Mouse (Mus musculus): ENCODE data around the gene Fcna. TPM values are rescaled to one million over a fixed set of nuclear protein-coding genes. Genes with fewer than 3 reads are reported as not detected.
A peak's percentile ranks its signal among the peaks of the same experiment; 100 is the strongest.

Gene Fcna
- polyA plus RNA-seq, 1 experiment from 2014 or later = 2.2 TPM

DNA sequence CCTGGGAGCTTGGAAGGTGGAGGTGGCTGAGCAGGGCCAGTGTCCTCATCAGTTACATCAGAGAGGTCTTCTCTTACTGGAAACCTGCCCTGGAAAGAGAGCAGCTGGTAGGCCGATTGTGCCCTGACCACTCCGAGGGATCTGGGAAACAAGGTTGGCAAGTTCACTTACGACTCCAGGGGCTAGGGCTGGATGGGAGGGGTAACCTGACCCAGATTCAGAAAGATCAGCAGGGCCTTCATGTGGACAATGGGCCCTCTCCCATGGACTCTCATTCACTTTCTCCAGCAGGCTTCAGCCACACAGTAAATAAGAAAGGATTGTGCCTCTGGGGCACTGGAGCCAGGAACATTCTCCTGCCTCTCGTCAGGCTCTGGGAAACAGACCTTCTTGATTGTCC lies 43.0 kb downstream of the Fcna start:
- no peak for DNase-seq (ENCODE audit: low spot score)
- ATAC-seq (replicated peaks; ENCODE audit: low FRiP score, low read depth) = no peak
- WGBS = 73% methylated on average over 4 of the region's 4 CpGs

DNA sequence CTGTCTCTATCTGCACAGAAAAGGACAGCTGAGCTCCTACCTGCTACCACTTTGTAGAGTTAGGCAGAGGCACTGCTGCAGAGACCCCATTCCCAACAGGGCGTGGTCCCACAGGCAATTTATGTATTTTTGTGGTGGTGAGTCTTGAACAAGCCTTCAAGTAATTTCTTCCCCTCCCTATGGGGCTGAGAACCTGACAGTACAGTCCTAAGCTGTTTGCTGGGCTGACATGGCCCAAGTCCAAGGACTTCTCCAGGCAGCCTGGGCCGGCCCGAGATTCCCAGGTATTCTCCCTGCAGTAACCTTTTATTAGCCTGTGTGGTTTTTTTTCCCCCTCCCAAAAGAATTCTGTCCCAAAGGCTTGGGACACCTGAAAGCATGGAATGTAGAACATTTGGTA lies 43.7 kb downstream of the Fcna start:
- Histone ChIP-seq H3K4me2 (ENCODE audit: low read length) (no peak overlapping the region), H3K9ac (ENCODE audit: low read depth, low read length) (no peak overlapping the region), H3K4me3 (replicated peaks; ENCODE audit: low read depth, low read length) (no peak overlapping the region), H3K27me3 (ENCODE audit: insufficient read depth, low read length) (peaks cover 21% of the 10 kb centered on the region; the same call in 1 of the 2 replicates), H3K27ac (no peak overlapping the region), H3K4me1 (replicated peaks; ENCODE audit: insufficient read depth, low read length) (peaks cover 18% of the 10 kb centered on the region), H3K9me3 (replicated peaks; ENCODE audit: low read length) (no peaks in the 10 kb centered on the region), H3K36me3 (ENCODE audit: insufficient read depth, low read length) (peaks cover 37% of the 10 kb centered on the region)
- TF ChIP-seq CTCF (IDR thresholded peaks at IDR 0.05; ENCODE audit: low read depth) = no peak
- no peak for DNase-seq (ENCODE audit: low spot score)
- no peak for ATAC-seq (replicated peaks; ENCODE audit: low FRiP score, low read depth)
- 83% methylated on average over 3 of the region's 3 CpGs for WGBS

More for the DNA sequence above, 43.0 kb downstream of the Fcna start:
- Histone ChIP-seq H3K4me3 (replicated peaks; ENCODE audit: low read depth, low read length) (no peak overlapping the region), H3K4me1 (replicated peaks; ENCODE audit: insufficient read depth, low read length) (peaks cover 11% of the 10 kb centered on the region), H3K9me3 (replicated peaks; ENCODE audit: low read length) (no peaks in the 10 kb centered on the region), H3K27ac (no peak overlapping the region), H3K9ac (ENCODE audit: low read depth, low read length) (no peak overlapping the region), H3K27me3 (ENCODE audit: insufficient read depth, low read length) (peaks cover 14% of the 10 kb centered on the region; the same call in 1 of the 2 replicates), H3K36me3 (ENCODE audit: insufficient read depth, low read length) (peaks cover 37% of the 10 kb centered on the region), H3K4me2 (ENCODE audit: low read length) (no peak overlapping the region)
- TF ChIP-seq CTCF (IDR thresholded peaks at IDR 0.05; ENCODE audit: low read depth) = no peak

DNA sequence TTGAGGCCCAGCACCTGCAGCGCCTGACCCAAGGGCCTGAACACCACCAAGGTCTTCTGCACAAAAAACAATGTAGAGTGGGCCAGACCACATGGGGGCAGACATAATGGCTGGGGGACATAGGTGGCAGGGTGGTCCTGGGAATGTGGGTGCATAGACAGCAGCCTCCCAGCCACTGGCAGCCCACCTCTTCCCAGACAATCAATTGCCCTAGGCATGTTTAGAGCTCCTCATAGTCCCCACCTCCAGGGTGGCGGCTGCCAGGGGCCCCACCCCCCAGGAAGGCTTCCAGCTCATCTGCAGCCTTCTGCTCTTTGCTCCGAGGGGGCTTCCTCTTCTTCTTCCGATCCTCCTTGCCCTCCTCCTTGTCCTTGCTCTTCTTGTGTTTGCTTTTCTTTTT lies 44.3 kb downstream of the Fcna start:
- Histone ChIP-seq H3K27ac (no peak overlapping the region), H3K4me3 (replicated peaks; ENCODE audit: low read depth, low read length) (no peak overlapping the region), H3K9me3 (replicated peaks; ENCODE audit: low read length) (no peaks in the 10 kb centered on the region), H3K4me1 (replicated peaks; ENCODE audit: insufficient read depth, low read length) (peaks cover 23% of the 10 kb centered on the region), H3K9ac (ENCODE audit: low read depth, low read length) (no peak overlapping the region), H3K27me3 (ENCODE audit: insufficient read depth, low read length) (peaks cover 27% of the 10 kb centered on the region), H3K36me3 (ENCODE audit: insufficient read depth, low read length) (peaks cover 34% of the 10 kb centered on the region), H3K4me2 (ENCODE audit: low read length) (no peak overlapping the region)
- no peak for DNase-seq (ENCODE audit: low spot score)
- TF ChIP-seq CTCF (IDR thresholded peaks at IDR 0.05; ENCODE audit: low read depth) = no peak
- ATAC-seq (replicated peaks; ENCODE audit: low FRiP score, low read depth) = no peak
- WGBS = 61% methylated on average over 4 of the region's 4 CpGs

DNA sequence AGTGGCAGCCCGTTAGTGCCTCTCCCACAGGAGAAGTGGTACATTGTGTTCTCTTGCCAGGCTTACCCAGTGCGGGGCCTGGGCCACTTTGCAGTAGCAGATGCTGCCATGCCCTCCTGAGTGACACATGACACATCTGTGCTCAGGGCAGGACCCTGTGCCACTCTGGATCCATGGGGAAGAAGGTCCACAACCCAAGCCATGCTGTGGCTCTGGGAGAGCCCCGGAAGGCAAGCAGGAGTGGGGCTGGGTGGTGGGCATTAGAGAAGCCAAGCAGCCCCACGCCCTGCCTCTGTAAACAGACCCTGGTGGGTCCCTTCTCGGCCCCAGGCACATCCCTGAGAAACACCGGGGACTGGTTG lies 44.7 kb downstream of the Fcna start:
- no peak for TF ChIP-seq CTCF (IDR thresholded peaks at IDR 0.05; ENCODE audit: low read depth)
- H3K27me3 ChIP-seq (ENCODE audit: insufficient read depth, low read length) = peaks cover 31% of the 10 kb centered on the region
- H3K27ac ChIP-seq = no peak overlapping the region
- H3K36me3 ChIP-seq (ENCODE audit: insufficient read depth, low read length) = peaks cover 30% of the 10 kb centered on the region
- no peak for DNase-seq (ENCODE audit: low spot score)
- no peak overlapping the region for H3K4me3 ChIP-seq (replicated peaks; ENCODE audit: low read depth, low read length)
- H3K4me2 ChIP-seq (ENCODE audit: low read length) = no peak overlapping the region
- no peaks in the 10 kb centered on the region for H3K9me3 ChIP-seq (replicated peaks; ENCODE audit: low read length)
- peaks cover 28% of the 10 kb centered on the region for H3K4me1 ChIP-seq (replicated peaks; ENCODE audit: insufficient read depth, low read length)
- no peak for ATAC-seq (replicated peaks; ENCODE audit: low FRiP score, low read depth)
- no peak overlapping the region for H3K9ac ChIP-seq (ENCODE audit: low read depth, low read length)
- WGBS = 86% methylated on average over 6 of the region's 6 CpGs

DNA sequence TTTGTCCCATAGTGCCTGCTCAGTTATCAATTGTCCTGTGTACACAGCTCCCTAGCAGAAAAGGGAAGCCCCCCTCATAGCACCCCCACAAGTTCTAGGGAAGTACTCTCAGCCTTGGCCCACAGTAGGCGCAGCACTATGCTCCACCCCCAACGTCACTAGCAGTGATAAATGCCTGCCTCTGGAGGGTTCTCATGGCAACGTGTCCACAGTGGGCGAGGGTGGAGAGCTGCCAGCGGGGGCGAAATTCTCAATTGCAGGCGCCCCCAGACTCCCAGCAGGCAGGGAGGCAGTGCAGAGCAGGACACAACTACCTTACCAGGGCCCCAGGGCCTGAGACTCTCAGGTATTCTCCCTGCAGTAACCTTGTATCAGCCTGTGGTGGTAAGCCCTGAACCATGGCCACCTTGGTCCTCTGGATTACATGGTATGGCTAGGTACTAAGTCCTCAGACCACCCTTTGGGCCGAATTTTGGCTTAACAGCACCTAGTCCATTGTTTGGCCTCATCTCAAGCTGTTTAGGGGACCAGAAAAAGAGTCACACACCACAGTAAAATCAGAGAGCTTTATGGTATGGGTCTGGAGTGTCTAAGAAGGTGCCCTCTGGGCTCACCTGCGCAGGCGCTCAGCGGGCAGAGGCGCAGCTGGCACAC lies 45.2 kb downstream of the Fcna start:
- H3K4me3 ChIP-seq (replicated peaks; ENCODE audit: low read depth, low read length) = no peak overlapping the region
- no peak for ATAC-seq (replicated peaks; ENCODE audit: low FRiP score, low read depth)
- H3K4me1 ChIP-seq (replicated peaks; ENCODE audit: insufficient read depth, low read length) = peaks cover 33% of the 10 kb centered on the region
- TF ChIP-seq CTCF (IDR thresholded peaks at IDR 0.05; ENCODE audit: low read depth) = no peak
- no peak overlapping the region for H3K27ac ChIP-seq
- DNase-seq (ENCODE audit: low spot score) = peak; percentile 57
- H3K9me3 ChIP-seq (replicated peaks; ENCODE audit: low read length) = no peaks in the 10 kb centered on the region
- peaks cover 36% of the 10 kb centered on the region for H3K27me3 ChIP-seq (ENCODE audit: insufficient read depth, low read length)
- H3K9ac ChIP-seq (ENCODE audit: low read depth, low read length) = no peak overlapping the region
- peaks cover 27% of the 10 kb centered on the region for H3K36me3 ChIP-seq (ENCODE audit: insufficient read depth, low read length)
- H3K4me2 ChIP-seq (ENCODE audit: low read length) = no peak overlapping the region
- WGBS = 45% methylated on average over 12 of the region's 12 CpGs

DNA sequence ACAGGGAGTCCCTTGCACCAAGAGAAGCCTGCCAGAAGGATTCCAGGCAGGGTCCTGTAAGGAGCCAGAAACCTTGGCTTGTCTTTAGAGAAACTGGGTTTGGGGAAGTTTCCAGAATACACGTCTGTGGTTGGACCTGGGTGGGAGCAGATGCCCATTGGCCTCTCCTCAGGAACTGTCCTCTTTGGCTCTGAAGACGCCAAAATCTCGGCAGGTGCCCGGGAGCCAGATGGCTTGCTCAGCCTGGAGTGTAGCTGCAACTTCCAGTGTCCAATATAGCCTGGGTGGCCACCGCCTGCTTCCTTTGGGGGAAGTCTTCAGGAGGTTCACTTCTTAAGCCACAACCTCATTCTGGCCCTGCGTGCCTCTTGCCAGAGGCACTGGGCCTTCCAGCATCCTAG lies 45.9 kb downstream of the Fcna start:
- H3K27me3 ChIP-seq (ENCODE audit: insufficient read depth, low read length) = peaks cover 43% of the 10 kb centered on the region
- H3K4me1 ChIP-seq (replicated peaks; ENCODE audit: insufficient read depth, low read length) = peaks cover 39% of the 10 kb centered on the region
- no peak overlapping the region for H3K27ac ChIP-seq
- H3K9ac ChIP-seq (ENCODE audit: low read depth, low read length) = no peak overlapping the region
- 27% methylated on average over 6 of the region's 6 CpGs for WGBS
- TF ChIP-seq CTCF (IDR thresholded peaks at IDR 0.05; ENCODE audit: low read depth) = no peak
- H3K9me3 ChIP-seq (replicated peaks; ENCODE audit: low read length) = no peaks in the 10 kb centered on the region
- peak overlapping the region; percentile 78 for H3K4me2 ChIP-seq (ENCODE audit: low read length)
- ATAC-seq (replicated peaks; ENCODE audit: low FRiP score, low read depth) (no peak), DNase-seq (ENCODE audit: low spot score) (no peak)
- peaks cover 20% of the 10 kb centered on the region for H3K36me3 ChIP-seq (ENCODE audit: insufficient read depth, low read length)
- no peak overlapping the region for H3K4me3 ChIP-seq (replicated peaks; ENCODE audit: low read depth, low read length)

Data from kidney, postnatal 0 days (tissue).